Mouse (Mus musculus) midbrain, postnatal 0 days (tissue): ENCODE data around the gene Sbf1. TPM values are rescaled to one million over a fixed set of nuclear protein-coding genes. Genes with fewer than 3 reads are reported as not detected.

Experiments
- ATAC-seq: fragments of 200-750 bp; cut with Nextera tagmentation; 2 replicates; pipeline ENCODE4 v1.8.0; 2017; ENCODE audit warnings: moderate number of reproducible peaks, mild to moderate bottlenecking, moderate TSS enrichment, moderate library complexity; ENCODE audit not compliant: low FRiP score
- DNase-seq: peaks from one replicate; pipeline ENCODE4 v3.0.0-alpha.2; 2015; ENCODE audit warnings: low spot score
- H3K27ac ChIP-seq: fragments of 300-500 bp; sonication (generic); 2 replicates; pipeline ENCODE4 v1.5.1; 2014; ENCODE audit warnings: low read depth, mild to moderate bottlenecking, low read length, mixed read lengths
- H3K27me3 ChIP-seq: fragments of 300-500 bp; sonication (generic); 2 replicates; pipeline ENCODE4 v1.6.1; 2014; ENCODE audit warnings: low read length, control low read depth, mixed read lengths; ENCODE audit not compliant: insufficient read depth
- H3K36me3 ChIP-seq: fragments of 300-500 bp; sonication (generic); 2 replicates; pipeline ENCODE4 v1.6.1; 2014; ENCODE audit warnings: low read length, control low read depth, mixed read lengths; ENCODE audit not compliant: insufficient read depth
- H3K4me1 ChIP-seq: fragments of 300-500 bp; sonication (generic); 2 replicates; pipeline ENCODE4 v1.6.1; 2014; ENCODE audit warnings: mild to moderate bottlenecking, control low read depth, antibody characterized with exemption, low read length, mixed read lengths; ENCODE audit not compliant: insufficient read depth
- H3K4me2 ChIP-seq: fragments of 300-500 bp; sonication (generic); 2 replicates; pipeline ENCODE4 v1.6.1; 2014; ENCODE audit warnings: low read depth, mild to moderate bottlenecking, low read length, mixed read lengths; ENCODE audit not compliant: poor library complexity, severe bottlenecking
- H3K4me3 ChIP-seq: fragments of 300-500 bp; sonication (generic); 2 replicates; pipeline ENCODE4 v1.5.1; 2014; ENCODE audit warnings: low read depth, mild to moderate bottlenecking, low read length, moderate library complexity
- H3K9ac ChIP-seq: fragments of 300-500 bp; sonication (generic); replicated peaks from 2 replicates; pipeline ENCODE4 v1.6.1; 2014; ENCODE audit warnings: mild to moderate bottlenecking, low read length, moderate library complexity, mixed read lengths; ENCODE audit not compliant: poor library complexity, severe bottlenecking
- H3K9me3 ChIP-seq: fragments of 300-500 bp; sonication (generic); 2 replicates; pipeline ENCODE4 v1.6.1; 2016; ENCODE audit warnings: low read length, control low read depth
- CTCF ChIP-seq: IDR thresholded peaks from 2 replicates; pipeline ENCODE4 v1.5.1; 2016; ENCODE audit warnings: antibody characterized with exemption, mild to moderate bottlenecking
- WGBS: fragments of 180-500 bp; shearing (Covaris S2); extraction: QIAGEN DNeasy Blood & Tissue Kit; methylation state at CpG from one replicate; pipeline ENCODE4 v1.1.7; 2014; 5-methylcytosine and 5-hydroxymethylcytosine counted together
- microRNA-seq: library from miRNA; unstranded; fragments of <30 nt; microRNA quantifications from one replicate; pipeline ENCODE4, GENCODE M21; 2016; ENCODE audit warnings: borderline number of aligned reads
- polyA plus RNA-seq: library from polyadenylated mRNA; unstranded; fragments of >200 nt; fragmentation: Nextera tagmentation; extraction: Ambion mirVana; gene quantifications from 2 replicates; pipeline ENCODE4 v1.2.1, GENCODE M21; 2015
- total RNA-seq: library from RNA; depleted of rRNA; stranded (reverse); fragments of >200 nt; gene quantifications from 2 replicates; pipeline ENCODE4 v1.2.3, GENCODE M21; 2014; rRNA removed

Sbf1 gene
- total and polyA plus RNA-seq, 2 experiments from 2014 or later, result 77.3 to 287 TPM

DNA sequence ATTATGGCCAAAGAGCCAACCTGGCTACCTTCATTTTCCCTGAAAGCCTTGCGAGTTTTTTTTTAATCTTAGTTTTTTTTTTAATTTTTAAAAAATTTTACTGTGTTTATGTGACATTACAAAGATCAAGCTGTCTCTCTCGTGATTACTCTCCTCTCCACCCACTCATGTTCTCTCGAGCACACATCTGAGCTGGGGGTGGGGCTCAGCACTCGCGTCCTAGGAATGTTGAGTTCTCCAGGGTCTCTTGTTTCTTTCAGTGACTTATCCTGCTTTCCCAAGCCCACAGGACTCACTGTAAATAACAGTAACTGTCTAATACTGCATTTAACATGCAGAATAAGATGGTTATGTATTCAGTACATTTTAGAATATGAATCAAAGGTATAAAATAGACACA, 50.6 kb downstream of the Sbf1 start:
- H3K27me3 ChIP-seq, result no peaks in the 10 kb centered on the region
- ATAC-seq, result no peak
- WGBS, result 82% methylated on average over 5 of the region's 5 CpGs

DNA sequence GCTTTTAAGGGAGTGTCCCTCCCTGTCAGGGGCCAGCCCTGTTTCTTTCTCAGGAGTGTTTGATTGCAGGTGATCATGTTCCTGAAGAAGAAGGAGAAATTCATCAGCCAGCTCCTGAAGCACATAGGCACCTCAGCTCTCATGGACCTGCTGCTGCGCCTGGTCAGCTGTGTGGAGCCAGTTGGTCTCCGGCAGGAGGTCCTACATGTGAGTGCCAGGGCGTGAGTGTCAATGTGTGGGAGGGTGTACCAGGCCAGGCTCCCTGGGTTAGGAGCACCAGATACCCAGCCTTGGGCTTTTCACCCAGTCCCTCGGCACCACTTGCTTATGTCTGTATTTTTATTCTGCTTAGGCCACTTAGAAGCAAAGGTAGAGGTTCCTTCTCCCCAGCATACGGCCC, 56.1 kb downstream of the Sbf1 start:
- Histone ChIP-seq H3K4me1 (no peaks in the 10 kb centered on the region), H3K9ac (no peak overlapping the region), H3K4me3 (no peak overlapping the region), H3K36me3 (peaks cover 44% of the 10 kb centered on the region), H3K4me2 (no peak overlapping the region), H3K9me3 (no peaks in the 10 kb centered on the region), H3K27me3 (no peaks in the 10 kb centered on the region), H3K27ac (no peak overlapping the region)
- no peak for ATAC-seq
- DNase-seq, result no peak
- TF ChIP-seq CTCF, result no peak
- 97% methylated on average over 5 of the region's 5 CpGs for WGBS

More for the DNA sequence above, 50.6 kb downstream of the Sbf1 start:
- DNase-seq, result no peak
- no peak for TF ChIP-seq CTCF
- no peak overlapping the region for H3K9ac ChIP-seq
- H3K36me3 ChIP-seq, result peaks cover 49% of the 10 kb centered on the region
- no peaks in the 10 kb centered on the region for H3K9me3 ChIP-seq
- H3K4me3 ChIP-seq, result no peak overlapping the region
- H3K4me2 ChIP-seq, result no peak overlapping the region
- no peak overlapping the region for H3K27ac ChIP-seq
- no peaks in the 10 kb centered on the region for H3K4me1 ChIP-seq

DNA sequence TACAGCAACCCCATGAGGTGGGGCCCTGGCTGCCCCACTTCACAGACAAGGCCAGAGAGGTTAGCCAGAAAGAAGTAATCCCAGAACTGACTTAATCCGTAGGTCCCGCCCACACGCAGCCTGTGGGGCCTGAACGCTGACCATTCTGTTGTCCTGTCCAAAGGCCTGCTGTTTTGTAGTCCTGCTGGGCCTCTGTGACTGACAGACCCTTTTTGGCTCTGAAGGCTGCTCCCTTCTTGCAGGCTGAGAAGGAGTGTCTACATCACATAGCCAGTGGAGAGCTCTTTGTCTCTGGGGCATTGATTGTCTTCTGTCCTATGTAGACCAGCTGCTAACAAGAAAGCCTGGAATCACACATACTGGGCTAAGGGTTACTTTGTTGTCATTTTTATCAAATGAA, 59.8 kb downstream of the Sbf1 start:
- DNase-seq (peak; percentile 23), ATAC-seq (no peak)
- no peak overlapping the region for H3K27ac ChIP-seq
- no peak overlapping the region for H3K4me3 ChIP-seq
- no peaks in the 10 kb centered on the region for H3K27me3 ChIP-seq
- 15% methylated on average over 4 of the region's 4 CpGs for WGBS
- no peak overlapping the region for H3K9ac ChIP-seq
- no peak for TF ChIP-seq CTCF
- H3K4me2 ChIP-seq, result no peak overlapping the region
- H3K4me1 ChIP-seq, result no peaks in the 10 kb centered on the region
- H3K9me3 ChIP-seq, result no peaks in the 10 kb centered on the region
- peaks cover 40% of the 10 kb centered on the region for H3K36me3 ChIP-seq

DNA sequence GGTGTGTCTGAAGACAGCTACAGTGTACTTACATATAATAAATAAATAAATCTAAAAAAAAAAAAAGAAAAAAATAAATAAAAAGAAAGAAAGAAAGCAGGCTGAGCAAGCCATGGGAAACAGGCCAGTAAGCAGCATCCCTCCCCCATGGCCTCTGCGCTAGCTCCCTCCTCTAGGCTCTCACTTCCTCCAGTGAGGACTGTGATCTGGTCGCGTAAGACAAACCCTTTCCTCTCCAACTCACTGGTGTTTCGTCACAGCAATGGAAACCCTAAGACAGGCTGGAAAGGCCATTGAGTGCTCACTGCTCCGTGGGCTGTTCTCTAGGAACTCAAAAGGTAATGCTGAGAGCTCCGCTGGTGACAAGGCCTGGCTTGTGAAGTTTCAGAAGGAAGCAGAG, 66.0 kb downstream of the Sbf1 start:
- no peaks in the 10 kb centered on the region for H3K4me1 ChIP-seq
- DNase-seq (no peak), ATAC-seq (no peak)
- peaks cover 18% of the 10 kb centered on the region for H3K36me3 ChIP-seq
- no peaks in the 10 kb centered on the region for H3K9me3 ChIP-seq
- TF ChIP-seq CTCF, result no peak
- H3K27ac ChIP-seq, result no peak overlapping the region
- no peak overlapping the region for H3K9ac ChIP-seq
- H3K4me3 ChIP-seq, result no peak overlapping the region
- 90% methylated on average over 6 of the region's 6 CpGs for WGBS
- H3K27me3 ChIP-seq, result no peaks in the 10 kb centered on the region
- H3K4me2 ChIP-seq, result no peak overlapping the region

DNA sequence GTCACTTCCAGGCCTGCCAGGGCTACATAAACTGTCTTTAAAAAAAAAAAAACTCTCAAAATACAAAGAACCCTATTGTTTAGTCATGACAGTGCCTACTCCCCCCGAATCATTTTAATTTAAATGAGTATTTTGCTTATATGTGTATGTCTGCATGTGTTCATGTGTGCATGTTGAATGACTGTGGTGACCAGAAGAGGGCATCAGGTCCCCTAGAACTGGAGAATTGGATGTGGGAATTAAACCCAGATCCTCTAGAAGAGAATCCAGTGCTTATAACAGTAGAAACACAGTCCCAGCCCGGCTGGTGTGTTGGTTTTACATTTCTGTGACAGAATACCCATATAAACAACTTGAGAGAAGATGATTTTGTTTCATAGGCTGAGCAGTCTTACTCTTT, 74.1 kb downstream of the Sbf1 start:
- no peaks in the 10 kb centered on the region for H3K9me3 ChIP-seq
- ATAC-seq (no peak), DNase-seq (no peak)
- no peak overlapping the region for H3K9ac ChIP-seq
- no peak overlapping the region for H3K4me2 ChIP-seq
- peaks cover 12% of the 10 kb centered on the region; the same call in 1 of the 2 replicates for H3K36me3 ChIP-seq
- TF ChIP-seq CTCF, result peak; percentile 52
- 67% methylated on average over 2 of the region's 2 CpGs for WGBS
- no peaks in the 10 kb centered on the region for H3K4me1 ChIP-seq
- H3K27ac ChIP-seq, result no peak overlapping the region
- H3K27me3 ChIP-seq, result no peaks in the 10 kb centered on the region
- H3K4me3 ChIP-seq, result no peak overlapping the region

DNA sequence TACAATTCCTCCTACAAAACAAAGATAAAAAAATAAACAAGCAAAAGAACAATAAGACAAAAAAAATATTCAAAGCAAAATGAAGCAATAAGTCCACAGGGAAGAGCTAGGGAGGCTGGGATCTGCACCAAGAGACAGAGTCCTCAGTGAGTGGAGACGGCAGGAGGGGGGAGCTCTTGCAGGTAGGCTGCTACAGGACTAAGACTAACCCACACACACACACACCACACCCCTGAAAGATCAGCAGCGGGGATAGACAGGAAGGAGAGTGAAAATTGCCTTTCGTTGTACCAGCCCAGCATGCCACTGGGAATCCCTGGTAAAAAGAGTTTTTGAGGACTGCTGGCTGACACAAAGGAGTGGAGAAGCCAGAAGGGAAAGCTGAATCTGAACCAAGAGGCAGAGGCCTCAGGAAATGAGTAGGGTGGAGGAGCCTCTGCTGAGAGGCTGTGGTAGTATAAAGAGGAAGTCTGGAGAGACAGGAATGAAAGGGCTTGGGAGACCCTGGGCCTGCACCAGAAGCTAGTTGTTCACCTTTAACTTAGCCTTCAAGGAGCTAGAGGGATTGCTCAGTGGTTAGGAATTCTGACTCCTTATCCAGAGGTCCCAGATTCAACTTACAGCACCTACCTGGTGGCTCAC, 75.2 kb downstream of the Sbf1 start:
- no peak overlapping the region for H3K4me3 ChIP-seq
- H3K4me2 ChIP-seq, result no peak overlapping the region
- no peak overlapping the region for H3K9ac ChIP-seq
- H3K4me1 ChIP-seq, result no peaks in the 10 kb centered on the region
- DNase-seq, result no peak
- H3K9me3 ChIP-seq, result no peaks in the 10 kb centered on the region
- peaks cover 12% of the 10 kb centered on the region; the same call in 1 of the 2 replicates for H3K36me3 ChIP-seq
- ATAC-seq, result no peak
- no peak overlapping the region for H3K27ac ChIP-seq
- no peaks in the 10 kb centered on the region for H3K27me3 ChIP-seq
- no peak for TF ChIP-seq CTCF
- WGBS, result 58% methylated on average over 3 of the region's 3 CpGs

Small RNA genes within 50 kb of the gene (microRNA-seq; reads per million reads assigned to microRNA genes)
- gene Mir6959, result 1.7 reads per million

Other genes with a start within 250 kb of the Sbf1 start
- 32.9 and 48.6 TPM in 2 replicates for gene Trabd, start 240.2 kb downstream of the Sbf1 start, total RNA-seq
- 21.6 and 23.6 TPM in 2 replicates for gene Trabd, start 240.2 kb downstream of the Sbf1 start, polyA plus RNA-seq
- 42.3 and 50.0 TPM in 2 replicates for gene Selenoo, start 226.2 kb downstream of the Sbf1 start, total RNA-seq
- gene Selenoo, start 226.2 kb downstream of the Sbf1 start, polyA plus RNA-seq, result 19.0 and 19.4 TPM in 2 replicates
- gene Tubgcp6, start 192.2 kb downstream of the Sbf1 start, total RNA-seq, result 46.1 and 68.0 TPM in 2 replicates
- gene Tubgcp6, start 192.2 kb downstream of the Sbf1 start, polyA plus RNA-seq, result 10.8 and 11.0 TPM in 2 replicates
- 24.4 and 26.4 TPM in 2 replicates for gene Hdac10, start 186.6 kb downstream of the Sbf1 start, total RNA-seq
- 24.5 and 25.6 TPM in 2 replicates for gene Hdac10, start 186.6 kb downstream of the Sbf1 start, polyA plus RNA-seq
- 1.5 and 4.7 TPM in 2 replicates for gene Mapk12, start 174.6 kb downstream of the Sbf1 start, total RNA-seq
- gene Mapk12, start 174.6 kb downstream of the Sbf1 start, polyA plus RNA-seq, result 2.0 and 3.2 TPM in 2 replicates
- 26.9 and 34.8 TPM in 2 replicates for gene Mapk11, start 165.7 kb downstream of the Sbf1 start, total RNA-seq
- gene Mapk11, start 165.7 kb downstream of the Sbf1 start, polyA plus RNA-seq, result 18.9 and 19.3 TPM in 2 replicates
- gene Plxnb2, start 134.5 kb downstream of the Sbf1 start, total RNA-seq, result 153 and 199 TPM in 2 replicates
- 46.8 and 50.4 TPM in 2 replicates for gene Plxnb2, start 134.5 kb downstream of the Sbf1 start, polyA plus RNA-seq
- 98.8 and 115 TPM in 2 replicates for gene Dennd6b, start 118.8 kb downstream of the Sbf1 start, total RNA-seq
- gene Dennd6b, start 118.8 kb downstream of the Sbf1 start, polyA plus RNA-seq, result 88.2 and 88.3 TPM in 2 replicates
- gene Ppp6r2, start 103.8 kb downstream of the Sbf1 start, total RNA-seq, result 225 and 315 TPM in 2 replicates
- gene Ppp6r2, start 103.8 kb downstream of the Sbf1 start, polyA plus RNA-seq, result 76.5 and 87.1 TPM in 2 replicates
- gene Adm2, start 7.4 kb upstream of the Sbf1 start, total RNA-seq, result not detected in 2 replicates
- gene Adm2, start 7.4 kb upstream of the Sbf1 start, polyA plus RNA-seq, result not detected in 2 replicates
- not detected in 2 replicates for gene Miox, start 19.1 kb upstream of the Sbf1 start, total RNA-seq
- gene Miox, start 19.1 kb upstream of the Sbf1 start, polyA plus RNA-seq, result not detected in 2 replicates
- gene Lmf2, start 40.3 kb upstream of the Sbf1 start, total RNA-seq, result 20.2 and 25.6 TPM in 2 replicates
- gene Lmf2, start 40.3 kb upstream of the Sbf1 start, polyA plus RNA-seq, result 27.3 and 30.9 TPM in 2 replicates
- 87.1 and 88.8 TPM in 2 replicates for gene Ncaph2, start 40.4 kb upstream of the Sbf1 start, total RNA-seq
- gene Ncaph2, start 40.4 kb upstream of the Sbf1 start, polyA plus RNA-seq, result 88.0 and 96.9 TPM in 2 replicates
- gene Sco2, start 58.5 kb upstream of the Sbf1 start, total RNA-seq, result 24.9 and 36.1 TPM in 2 replicates
- 23.1 and 26.5 TPM in 2 replicates for gene Sco2, start 58.5 kb upstream of the Sbf1 start, polyA plus RNA-seq
- 4.6 and 7.0 TPM in 2 replicates for gene Tymp, start 61.7 kb upstream of the Sbf1 start, total RNA-seq
- gene Tymp, start 61.7 kb upstream of the Sbf1 start, polyA plus RNA-seq, result 3.1 and 3.6 TPM in 2 replicates
- 2.2 and 10.7 TPM in 2 replicates for gene Odf3b, start 64.0 kb upstream of the Sbf1 start, total RNA-seq
- 6.7 and 8.6 TPM in 2 replicates for gene Odf3b, start 64.0 kb upstream of the Sbf1 start, polyA plus RNA-seq
- 0.14 and 0.22 TPM in 2 replicates for gene Klhdc7b, start 69.6 kb upstream of the Sbf1 start, total RNA-seq
- not detected in 2 replicates for gene Klhdc7b, start 69.6 kb upstream of the Sbf1 start, polyA plus RNA-seq
- gene Syce3, start 95.2 kb upstream of the Sbf1 start, total RNA-seq, result not detected in 2 replicates
- not detected in 2 replicates for gene Syce3, start 95.2 kb upstream of the Sbf1 start, polyA plus RNA-seq
- 2.4 and 4.7 TPM in 2 replicates for gene Cpt1b, start 110.6 kb upstream of the Sbf1 start, total RNA-seq
- gene Cpt1b, start 110.6 kb upstream of the Sbf1 start, polyA plus RNA-seq, result 1.7 and 2.2 TPM in 2 replicates
- gene C730034F03Rik, start 114.3 kb upstream of the Sbf1 start, total RNA-seq, result 0.66 and 1.2 TPM in 2 replicates
- 2.1 and 3.9 TPM in 2 replicates for gene C730034F03Rik, start 114.3 kb upstream of the Sbf1 start, polyA plus RNA-seq
- gene Gm44502, start 114.4 kb upstream of the Sbf1 start, total RNA-seq, result 0.85 and 0.93 TPM in 2 replicates
- gene Gm44502, start 114.4 kb upstream of the Sbf1 start, polyA plus RNA-seq, result not detected in 2 replicates
- 65.3 and 66.2 TPM in 2 replicates for gene Chkb, start 114.6 kb upstream of the Sbf1 start, total RNA-seq
- gene Chkb, start 114.6 kb upstream of the Sbf1 start, polyA plus RNA-seq, result 101 and 103 TPM in 2 replicates
- 100 and 110 TPM in 2 replicates for gene Mapk8ip2, start 138.6 kb upstream of the Sbf1 start, total RNA-seq
- gene Mapk8ip2, start 138.6 kb upstream of the Sbf1 start, polyA plus RNA-seq, result 68.0 and 68.8 TPM in 2 replicates
- 31.0 and 34.0 TPM in 2 replicates for gene Arsa, start 162.1 kb upstream of the Sbf1 start, total RNA-seq
- gene Arsa, start 162.1 kb upstream of the Sbf1 start, polyA plus RNA-seq, result 32.4 and 37.1 TPM in 2 replicates
- gene Shank3, start 184.3 kb upstream of the Sbf1 start, total RNA-seq, result 61.5 and 63.2 TPM in 2 replicates
- 8.1 and 12.6 TPM in 2 replicates for gene Shank3, start 184.3 kb upstream of the Sbf1 start, polyA plus RNA-seq